Mouse (Mus musculus): Measurements from ENCODE around the gene Uqcrq.
"Not testable (repeated sequence)": the region's sequence is repeated elsewhere in the genome, so short reads cannot be mapped to it uniquely, and the experiment has no call there.

Gene Uqcrq

GRCm38 (mm10) chr11:53451361-53451760 lies 20.7 kb upstream of the Uqcrq start:
- DNase-seq (ENCODE audit: low spot score), result no peak

- no peak for DNase-seq (ENCODE audit: low spot score)
Measured at GRCm38 (mm10) chr11:53450070-53450705, 19.6 kb upstream of the Uqcrq start.

GRCm38 (mm10) chr11:53448529-53448928 lies 17.9 kb upstream of the Uqcrq start:
- DNase-seq (ENCODE audit: low spot score), result no peak

- DNase-seq (ENCODE audit: low spot score), result no peak
Measured at GRCm38 (mm10) chr11:53447996-53448395, 17.4 kb upstream of the Uqcrq start.

- peak; percentile 78 for DNase-seq (ENCODE audit: low spot score)
Measured at GRCm38 (mm10) chr11:53446183-53446582, 15.6 kb upstream of the Uqcrq start.

- no peak for DNase-seq (ENCODE audit: low spot score)
Measured at GRCm38 (mm10) chr11:53445562-53445961, 14.9 kb upstream of the Uqcrq start.

- no peak for DNase-seq (ENCODE audit: low spot score)
Measured at GRCm38 (mm10) chr11:53443861-53444260, 13.2 kb upstream of the Uqcrq start.

GRCm38 (mm10) chr11:53441921-53442320 lies 11.3 kb upstream of the Uqcrq start:
- no peak for DNase-seq (ENCODE audit: low spot score)

- no peak for DNase-seq (ENCODE audit: low spot score)
Measured at GRCm38 (mm10) chr11:53436338-53436737, 5.7 kb upstream of the Uqcrq start.

GRCm38 (mm10) chr11:53435504-53435903 lies 4.9 kb upstream of the Uqcrq start:
- DNase-seq (ENCODE audit: low spot score), result no peak

- DNase-seq (ENCODE audit: low spot score), result no peak
Measured at GRCm38 (mm10) chr11:53433057-53433456, 2.4 kb upstream of the Uqcrq start.

- DNase-seq (ENCODE audit: low spot score), result no peak
Measured at GRCm38 (mm10) chr11:53431347-53432056, 871 bp upstream of the Uqcrq start.

GRCm38 (mm10) chr11:53430300-53430669 lies 346 bp downstream of the Uqcrq start:
- DNase-seq (ENCODE audit: low spot score), result no peak

GRCm38 (mm10) chr11:53429182-53429581 lies 1.4 kb downstream of the Uqcrq start:
- DNase-seq (ENCODE audit: low spot score), result no peak

GRCm38 (mm10) chr11:53428716-53429057 lies 1.9 kb downstream of the Uqcrq start:
- no peak for DNase-seq (ENCODE audit: low spot score)

- DNase-seq (ENCODE audit: low spot score), result no peak
Measured at GRCm38 (mm10) chr11:53427993-53428715, 2.5 kb downstream of the Uqcrq start.

GRCm38 (mm10) chr11:53426914-53427313 lies 3.7 kb downstream of the Uqcrq start:
- not testable (repeated sequence) for DNase-seq (ENCODE audit: low spot score)

- no peak for DNase-seq (ENCODE audit: low spot score)
Measured at GRCm38 (mm10) chr11:53425711-53426255, 4.8 kb downstream of the Uqcrq start.

GRCm38 (mm10) chr11:53425251-53425650 lies 5.4 kb downstream of the Uqcrq start:
- DNase-seq (ENCODE audit: low spot score), result no peak

GRCm38 (mm10) chr11:53424826-53425225 lies 5.8 kb downstream of the Uqcrq start:
- no peak for DNase-seq (ENCODE audit: low spot score)

GRCm38 (mm10) chr11:53423036-53423435 lies 7.6 kb downstream of the Uqcrq start, which contains the start of gene Leap2:
Gene Leap2, minus strand, starts transcription at chr11:53423170.
- DNase-seq (ENCODE audit: low spot score), result peak; percentile 75

- DNase-seq (ENCODE audit: low spot score), result peak; percentile 48
Measured at GRCm38 (mm10) chr11:53418048-53418447, 12.6 kb downstream of the Uqcrq start.

- DNase-seq (ENCODE audit: low spot score), result no peak
Measured at GRCm38 (mm10) chr11:53413871-53414270, 16.8 kb downstream of the Uqcrq start.

Measured in yolk sac, embryonic 10.5 days (tissue).